Mouse (Mus musculus) forebrain, embryonic 11.5 days (tissue): ENCODE measurements around the gene Ccdc15. TPM values are rescaled to one million over a fixed set of nuclear protein-coding genes. Genes with fewer than 3 reads are reported as not detected.

Experiments
- ATAC-seq: fragments of 200-750 bp; cut with Nextera tagmentation; replicated peaks from 2 replicates; pipeline ENCODE4 v1.8.0; 2017; ENCODE audit warnings: moderate TSS enrichment; ENCODE audit not compliant: low FRiP score
- DNase-seq: peaks from one replicate; pipeline ENCODE4 v3.0.0-alpha.2; 2017; ENCODE audit warnings: low spot score
- H3K27ac ChIP-seq: fragments of 300-500 bp; sonication (generic); 2 replicates; pipeline ENCODE4 v1.5.1; 2014; ENCODE audit warnings: low read depth, low read length
- H3K27me3 ChIP-seq: fragments of 300-500 bp; sonication (generic); 2 replicates; pipeline ENCODE4 v1.6.1; 2014; ENCODE audit warnings: mild to moderate bottlenecking, low read length, mixed read lengths; ENCODE audit not compliant: control insufficient read depth, insufficient read depth
- H3K36me3 ChIP-seq: fragments of 300-500 bp; sonication (generic); 2 replicates; pipeline ENCODE4 v1.6.1; 2014; ENCODE audit warnings: mild to moderate bottlenecking, low read length, moderate library complexity, mixed read lengths; ENCODE audit not compliant: control insufficient read depth, insufficient read depth
- H3K4me1 ChIP-seq: fragments of 300-500 bp; sonication (generic); replicated peaks from 2 replicates; pipeline ENCODE4 v1.6.1; 2014; ENCODE audit warnings: low read length, mixed read lengths; ENCODE audit not compliant: control insufficient read depth, insufficient read depth
- H3K4me2 ChIP-seq: fragments of 300-500 bp; sonication (generic); 2 replicates; pipeline ENCODE4 v1.6.1; 2014; ENCODE audit warnings: low read depth, mild to moderate bottlenecking, low read length, moderate library complexity, mixed read lengths; ENCODE audit not compliant: severe bottlenecking
- H3K4me3 ChIP-seq: fragments of 300-500 bp; sonication (generic); 2 replicates; pipeline ENCODE4 v1.5.1; 2014; ENCODE audit warnings: low read depth, low read length
- H3K9ac ChIP-seq: fragments of 300-500 bp; sonication (generic); 2 replicates; pipeline ENCODE4 v1.6.1; 2014; ENCODE audit warnings: low read length
- H3K9me3 ChIP-seq: fragments of 300-500 bp; sonication (generic); 2 replicates; pipeline ENCODE4 v1.6.1; 2016; ENCODE audit warnings: low read length, mixed read lengths; ENCODE audit not compliant: control insufficient read depth
- WGBS: fragments of 180-500 bp; shearing (Covaris S2); extraction: QIAGEN DNeasy Blood & Tissue Kit; methylation state at CpG from one replicate; pipeline ENCODE4 v1.1.7; 2014; 5-methylcytosine and 5-hydroxymethylcytosine counted together
- polyA plus RNA-seq: library from polyadenylated mRNA; unstranded; fragments of >200 nt; fragmentation: Nextera tagmentation; extraction: Ambion mirVana; gene quantifications from 2 replicates; pipeline ENCODE4 v1.2.1, GENCODE M21; 2014

Ccdc15 gene
- polyA plus RNA-seq, 1 experiment from 2014 or later: 10.0 TPM

DNA sequence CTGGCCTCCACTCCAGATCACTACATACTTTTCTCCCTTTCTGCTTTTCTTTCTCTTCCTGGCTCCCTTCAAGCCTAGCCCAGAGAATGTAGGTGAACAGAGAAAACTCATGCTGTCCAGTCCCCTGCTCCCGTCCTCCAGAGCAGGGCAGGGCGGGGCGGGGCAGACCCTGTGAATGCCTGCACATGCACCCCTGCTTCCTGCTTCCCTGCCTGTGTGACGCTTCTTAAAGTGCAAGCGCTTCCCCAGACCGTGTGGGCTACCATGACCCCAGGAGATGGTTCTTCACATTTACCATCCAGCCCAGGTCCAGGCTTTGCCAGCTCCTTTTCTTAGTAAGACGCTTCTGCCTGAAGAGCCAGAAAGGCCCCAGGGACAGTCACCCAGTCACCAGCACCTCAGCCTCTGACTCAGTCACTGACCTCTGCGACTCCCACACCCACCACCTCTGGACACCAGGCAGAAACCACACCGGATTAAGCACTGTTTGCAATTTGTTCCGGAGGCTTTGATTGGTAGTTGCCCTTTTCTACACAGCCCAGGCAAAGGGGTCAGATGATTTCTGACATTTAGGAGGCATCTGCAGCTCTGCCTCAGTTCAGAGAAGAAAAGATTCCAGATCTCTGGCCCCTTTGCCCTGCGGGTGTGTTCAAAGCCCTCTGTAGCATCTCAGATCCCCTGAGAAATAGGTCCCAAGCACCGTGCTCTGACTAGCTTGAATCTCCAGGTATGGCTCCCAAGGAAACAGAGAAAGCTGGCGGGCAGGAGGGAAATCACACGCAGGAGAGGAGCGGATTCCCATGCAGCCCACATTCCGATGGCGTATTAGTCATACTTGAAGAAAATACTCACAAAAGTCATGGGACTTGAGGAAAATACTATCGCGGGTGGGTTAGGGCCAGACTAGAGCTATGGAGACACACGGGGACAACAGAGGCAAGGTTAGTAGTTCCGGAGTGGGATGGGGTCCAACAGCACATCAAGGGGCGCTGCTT, 115.7 kb downstream of the Ccdc15 start:
- ATAC-seq: no peak
- H3K4me1 ChIP-seq: no peaks in the 10 kb centered on the region
- no peak overlapping the region for H3K4me3 ChIP-seq
- no peaks in the 10 kb centered on the region for H3K27me3 ChIP-seq
- no peak overlapping the region for H3K27ac ChIP-seq
- no peaks in the 10 kb centered on the region for H3K9me3 ChIP-seq
- H3K4me2 ChIP-seq: no peak overlapping the region
- H3K36me3 ChIP-seq: no peaks in the 10 kb centered on the region
- no peak for DNase-seq
- WGBS: 62% methylated on average over 22 of the region's 22 CpGs
- no peak overlapping the region for H3K9ac ChIP-seq

DNA sequence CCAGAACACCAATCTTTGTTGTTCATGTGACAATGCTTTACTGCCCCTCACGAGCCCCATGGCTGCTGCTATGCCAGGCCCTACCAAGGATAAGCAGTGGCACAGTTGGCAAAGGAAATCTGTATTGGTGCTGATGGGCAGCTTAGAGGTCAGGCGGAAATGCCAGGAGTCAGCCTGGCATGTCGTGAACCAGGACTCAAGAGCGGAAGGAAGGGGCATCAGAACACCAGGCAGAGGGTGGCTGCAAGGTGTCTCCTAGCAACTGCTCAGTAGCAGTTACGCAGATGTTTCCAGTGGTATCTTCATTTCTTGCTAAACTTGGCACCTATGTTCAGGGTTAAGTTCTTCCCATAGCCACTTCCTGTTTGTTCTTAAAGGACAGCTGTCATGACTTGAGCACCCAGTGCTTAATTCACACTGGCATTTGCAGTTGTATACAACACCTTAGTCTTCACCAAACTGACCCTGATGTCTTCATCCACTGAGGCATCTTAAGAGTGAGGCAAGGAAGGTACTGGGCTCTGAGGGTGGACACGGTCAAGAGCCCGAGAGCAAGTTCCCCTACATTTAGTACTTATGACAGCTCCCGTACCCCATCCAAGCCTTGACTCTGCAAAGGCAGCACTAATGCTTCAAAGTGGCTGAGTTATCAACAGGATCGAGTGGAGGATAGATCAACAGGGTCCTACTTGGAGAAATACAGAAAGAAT, 117.6 kb downstream of the Ccdc15 start:
- ATAC-seq: no peak
- Histone ChIP-seq H3K27me3 (no peaks in the 10 kb centered on the region), H3K4me1 (no peaks in the 10 kb centered on the region), H3K27ac (no peak overlapping the region), H3K9ac (no peak overlapping the region), H3K9me3 (no peaks in the 10 kb centered on the region), H3K4me3 (no peak overlapping the region), H3K4me2 (no peak overlapping the region), H3K36me3 (no peaks in the 10 kb centered on the region)
- 92% methylated on average over 9 of the region's 9 CpGs for WGBS
- DNase-seq: no peak

- DNase-seq (peak; percentile 71), ATAC-seq (peak; percentile 82)
- Histone ChIP-seq H3K4me2 (no peak overlapping the region), H3K4me1 (no peaks in the 10 kb centered on the region), H3K4me3 (no peak overlapping the region), H3K27me3 (no peaks in the 10 kb centered on the region), H3K27ac (no peak overlapping the region), H3K9ac (no peak overlapping the region), H3K9me3 (no peaks in the 10 kb centered on the region), H3K36me3 (no peaks in the 10 kb centered on the region)
- 0% methylated on average over 1 of the region's 1 CpGs for WGBS
These were observed 118.3 kb downstream of the Ccdc15 start for GRCm38 (mm10) chr9:37229880-37230325.

Other genes with a start within 250 kb of the Ccdc15 start
- 21.0 and 23.7 TPM in 2 replicates for gene Pknox2, start 201.0 kb downstream of the Ccdc15 start, polyA plus RNA-seq
- gene Tmem218, start 140.2 kb downstream of the Ccdc15 start, polyA plus RNA-seq: 13.9 and 16.2 TPM in 2 replicates
- 1.4 and 2.2 TPM in 2 replicates for gene Slc37a2, start 92.7 kb downstream of the Ccdc15 start, polyA plus RNA-seq
- 0.07 and 0.09 TPM in 2 replicates for gene Hepacam, start 18.9 kb upstream of the Ccdc15 start, polyA plus RNA-seq
- gene Robo4, start 53.5 kb upstream of the Ccdc15 start, polyA plus RNA-seq: 6.6 and 7.0 TPM in 2 replicates
- 19.5 and 19.6 TPM in 2 replicates for gene Robo3, start 84.8 kb upstream of the Ccdc15 start, polyA plus RNA-seq
- gene Msantd2, start 140.9 kb upstream of the Ccdc15 start, polyA plus RNA-seq: 45.2 and 45.3 TPM in 2 replicates
- 29.8 and 30.7 TPM in 2 replicates for gene Esam, start 179.6 kb upstream of the Ccdc15 start, polyA plus RNA-seq
- gene Vsig2, start 190.8 kb upstream of the Ccdc15 start, polyA plus RNA-seq: 0.36 and 0.75 TPM in 2 replicates
- gene Nrgn, start 204.5 kb upstream of the Ccdc15 start, polyA plus RNA-seq: 2.7 and 3.4 TPM in 2 replicates
- 8.0 and 8.5 TPM in 2 replicates for gene Siae, start 207.3 kb upstream of the Ccdc15 start, polyA plus RNA-seq